Mouse (Mus musculus) liver, adult 2 months (tissue): Measurements from ENCODE around the gene Rpl27a.

Experiments used
- CTCF ChIP-seq: fragments of 200-500 bp; IDR thresholded peaks from 2 replicates; pipeline ENCODE4 v1.5.1; 2011; ENCODE audit warnings: low read depth, low read length, control low read depth
- POLR2A ChIP-seq: fragments of 200-500 bp; IDR thresholded peaks from 2 replicates; pipeline ENCODE4 v1.6.1; 2011; ENCODE audit warnings: low read length, control low read depth; ENCODE audit not compliant: insufficient read depth; ENCODE audit errors: extremely low read depth

DNA sequence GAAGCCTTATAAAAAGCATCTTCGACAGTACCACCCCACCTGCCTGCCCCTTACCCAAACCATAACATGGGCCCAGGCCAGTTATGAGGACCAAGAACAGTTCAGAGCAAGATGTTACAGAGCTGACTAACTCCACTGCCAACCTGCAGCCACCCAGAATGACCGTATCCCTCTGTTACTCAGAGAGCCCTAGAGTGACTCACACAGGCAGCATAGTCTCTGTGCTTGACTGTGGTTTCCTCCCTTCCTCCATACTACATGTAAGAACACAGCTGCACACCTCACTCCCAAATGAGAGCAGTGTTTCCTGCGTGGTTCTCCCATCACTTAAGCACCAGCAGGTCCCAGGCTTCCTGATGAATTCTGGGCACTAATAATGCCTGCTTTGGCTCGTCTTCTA lies 48.2 kb upstream of the Rpl27a start:
- TF ChIP-seq POLR2A (no peak), CTCF (no peak)
